Mouse (Mus musculus) MEL (cell line): ENCODE data around the gene Ddr1. TPM values are rescaled to one million over a fixed set of nuclear protein-coding genes. Genes with fewer than 3 reads are reported as not detected.

Source experiments
- DNase-seq: peaks from one replicate; pipeline ENCODE4 v3.0.0; 2011; ENCODE audit warnings: low read depth, low spot score
- H3K27ac ChIP-seq: 2 replicates; pipeline ENCODE4 v1.5.1; 2012; ENCODE audit warnings: low read depth, mild to moderate bottlenecking, control low read depth, low read length, moderate library complexity; ENCODE audit not compliant: control insufficient read depth
- H3K27me3 ChIP-seq, 2 experiments: fragments of 150-350 bp in 1 of 2; sonication (generic) in 1 of 2; 2 replicates each; pipeline ENCODE4 v1.6.1; 2012; ENCODE audit warnings: low read length in 2 of 2, mild to moderate bottlenecking in 2 of 2, improper control_type of control experiment in 1 of 2, moderate library complexity in 1 of 2; ENCODE audit not compliant: insufficient read depth in 2 of 2, control insufficient read depth in 1 of 2
- H3K36me3 ChIP-seq, 2 experiments: 2 replicates each; pipeline ENCODE4 v1.6.1; 2012 to 2014; ENCODE audit warnings: low read length in 2 of 2, improper control_type of control experiment in 1 of 2, inconsistent platforms in 1 of 2, mild to moderate bottlenecking in 1 of 2; ENCODE audit not compliant: insufficient read depth in 2 of 2, control insufficient read depth in 1 of 2
- H3K4me1 ChIP-seq, 2 experiments: fragments of 150-350 bp in 1 of 2; sonication (generic) in 1 of 2; 2 replicates each; pipeline ENCODE4 v1.6.1; 2012; ENCODE audit warnings: low read length in 2 of 2, improper control_type of control experiment in 1 of 2, mild to moderate bottlenecking in 1 of 2; ENCODE audit not compliant: insufficient read depth in 2 of 2, control insufficient read depth in 1 of 2
- H3K4me3 ChIP-seq, 2 experiments: fragments of 150-350 bp in 1 of 2; sonication (generic) in 1 of 2; 2 replicates each; pipeline ENCODE4 v1.5.1; 2012; ENCODE audit warnings: low read depth in 2 of 2, low read length in 2 of 2, mild to moderate bottlenecking in 2 of 2, moderate library complexity in 2 of 2, control low read depth in 1 of 2, improper control_type of control experiment in 1 of 2; ENCODE audit not compliant: control insufficient read depth in 1 of 2, insufficient read depth in 1 of 2
- H3K79me2 ChIP-seq: 2 replicates; pipeline ENCODE4 v1.6.1; 2012; ENCODE audit warnings: mild to moderate bottlenecking, low read length, moderate library complexity; ENCODE audit not compliant: control insufficient read depth, poor library complexity, insufficient read depth
- H3K9ac ChIP-seq: 2 replicates; pipeline ENCODE4 v1.6.1; 2012; ENCODE audit warnings: low read depth, mild to moderate bottlenecking, control low read depth, low read length, moderate library complexity; ENCODE audit not compliant: control insufficient read depth, poor library complexity, severe bottlenecking
- H3K9me3 ChIP-seq: fragments of 150-350 bp; sonication (generic); replicated peaks from 2 replicates; pipeline ENCODE4 v1.6.1; 2012; ENCODE audit warnings: mild to moderate bottlenecking, low read length, improper control_type of control experiment, moderate library complexity; ENCODE audit not compliant: insufficient read depth
- CHD1 ChIP-seq: IDR thresholded peaks from 2 replicates; pipeline ENCODE4 v1.6.1; 2012; ENCODE audit warnings: low read depth, mild to moderate bottlenecking, inconsistent platforms, low read length, improper control_type of control experiment
- E2F4 ChIP-seq: IDR thresholded peaks from 2 replicates; pipeline ENCODE4 v1.6.1; 2011; ENCODE audit warnings: low read depth, low read length, improper control_type of control experiment, borderline replicate concordance
- GATA1 ChIP-seq: IDR thresholded peaks from 2 replicates; pipeline ENCODE4 v1.6.1; 2011; ENCODE audit warnings: low read depth, low read length, improper control_type of control experiment
- KAT2A ChIP-seq: conservative IDR thresholded peaks from 2 replicates; pipeline ENCODE4 v1.6.1; 2012; ENCODE audit warnings: low read depth, low read length, improper control_type of control experiment, inconsistent platforms
- NRF1 ChIP-seq: IDR thresholded peaks from 2 replicates; pipeline ENCODE4 v1.6.1; 2014; ENCODE audit warnings: low read depth, mild to moderate bottlenecking, inconsistent platforms, low read length, improper control_type of control experiment, moderate library complexity; ENCODE audit not compliant: poor library complexity, insufficient read depth, severe bottlenecking
- POLR2A ChIP-seq, 2 experiments: IDR thresholded peaks; 2 replicates each; pipeline ENCODE4 v1.6.1; 2011 to 2012; ENCODE audit warnings: low read length in 2 of 2, mild to moderate bottlenecking in 2 of 2, control low read depth in 1 of 2, improper control_type of control experiment in 1 of 2, low read depth in 1 of 2, moderate library complexity in 1 of 2; ENCODE audit not compliant: control insufficient read depth in 1 of 2, insufficient read depth in 1 of 2, poor library complexity in 1 of 2
- POLR2AphosphoS2 ChIP-seq: IDR thresholded peaks from 2 replicates; pipeline ENCODE4 v1.6.1; 2011; ENCODE audit warnings: low read length, improper control_type of control experiment
- POLR2AphosphoS5 ChIP-seq: IDR thresholded peaks from 2 replicates; pipeline ENCODE4 v1.6.1; 2012; ENCODE audit warnings: low read depth, borderline replicate concordance, mild to moderate bottlenecking, inconsistent platforms, low read length, moderate library complexity, mixed read lengths
- RAD21 ChIP-seq: IDR thresholded peaks from 2 replicates; pipeline ENCODE4 v1.6.1; 2011; ENCODE audit warnings: mild to moderate bottlenecking, low read depth, low read length, improper control_type of control experiment
- TAL1 ChIP-seq: IDR thresholded peaks from 2 replicates; pipeline ENCODE4 v1.6.1; 2012; ENCODE audit warnings: mild to moderate bottlenecking, inconsistent platforms, low read length, moderate library complexity, mixed read lengths
- UBTF ChIP-seq: IDR thresholded peaks from 2 replicates; pipeline ENCODE4 v1.6.1; 2012; ENCODE audit warnings: low read depth, mild to moderate bottlenecking, inconsistent platforms, low read length, improper control_type of control experiment, moderate library complexity, borderline replicate concordance; ENCODE audit not compliant: insufficient read depth
- USF2 ChIP-seq, 2 experiments: IDR thresholded peaks; 2 replicates each; pipeline ENCODE4 v1.6.1; 2011 to 2012; ENCODE audit warnings: improper control_type of control experiment in 2 of 2, low read length in 2 of 2, borderline replicate concordance in 1 of 2, inconsistent platforms in 1 of 2, low read depth in 1 of 2, mild to moderate bottlenecking in 1 of 2; ENCODE audit not compliant: insufficient read depth in 1 of 2
- ZC3H11A ChIP-seq: IDR thresholded peaks from 2 replicates; pipeline ENCODE4 v1.6.1; 2012; ENCODE audit warnings: low read depth, mild to moderate bottlenecking, inconsistent platforms, low read length, improper control_type of control experiment
- ZKSCAN1 ChIP-seq: IDR thresholded peaks from 2 replicates; pipeline ENCODE4 v1.6.1; 2012; ENCODE audit warnings: low read depth, mild to moderate bottlenecking, inconsistent platforms, low read length, improper control_type of control experiment, moderate library complexity
- ZMIZ1 ChIP-seq: IDR thresholded peaks from 2 replicates; pipeline ENCODE4 v1.6.1; 2012; ENCODE audit warnings: low read depth, mild to moderate bottlenecking, inconsistent platforms, low read length, improper control_type of control experiment, moderate library complexity
- ZNF384 ChIP-seq: IDR thresholded peaks from 2 replicates; pipeline ENCODE4 v1.6.1; 2012; ENCODE audit warnings: low read depth, mild to moderate bottlenecking, inconsistent platforms, low read length, improper control_type of control experiment
- polyA plus RNA-seq, 2 experiments: library from polyadenylated mRNA; stranded (reverse) in 1 of 2; unstranded in 1 of 2; fragments of >175 nt in 1 of 2; fragments of >200 nt in 1 of 2; gene quantifications; 2 replicates each; pipeline versions ENCODE4 v1.2.1 to v1.2.4; 2012; ENCODE audit warnings: low replicate concordance in 2 of 2, low read depth in 1 of 2; ENCODE audit not compliant: insufficient read length in 2 of 2, insufficient read depth in 1 of 2, missing spikeins in 1 of 2
- total RNA-seq: library from RNA; depleted of rRNA; stranded (reverse); fragments of 300-350 nt; gene quantifications from 2 replicates; pipeline ENCODE4 v1.2.3, GENCODE M21; 2012; rRNA removed

The Ddr1 gene
- total RNA-seq: 2.6 TPM in 2 replicates
- polyA plus RNA-seq: 1 to 10 TPM in 1 of 2 experiments, not detected in 1; 7.9 TPM

GRCm38 (mm10) chr17:35704621-35705464 lies at the start of gene Ddr1:
Gene Ddr1, minus strand, starts transcription at chr17:35704621.
- Histone ChIP-seq H3K4me1 (peaks cover 0 to 4% of the 10 kb centered on the region in 2 experiments; a peak in 2 of 4 replicates), H3K27me3 (peaks cover 2 to 3% of the 10 kb centered on the region in 2 experiments; a peak in 3 of 4 replicates), H3K9ac (peak within 1 kb of the TSS; percentile 42), H3K36me3 (peaks cover 0 to 3% of the 10 kb centered on the region in 2 experiments; a peak in 2 of 4 replicates), H3K9me3 (no peaks in the 10 kb centered on the region), H3K79me2 (no peaks in the 10 kb centered on the region), H3K27ac (peak within 1 kb of the TSS; percentile 64), H3K4me3 (peak within 1 kb of the TSS; percentile 5 to 38; a peak in 3 of 4 replicates)
- TF ChIP-seq POLR2A (IDR thresholded peaks at IDR 0.05; ENCODE audit: control insufficient read depth in 1 of 2, insufficient read depth in 1 of 2, low read depth in 1 of 2, low read length in 2 of 2, poor library complexity in 1 of 2): peak in 1 of 2 experiments; percentile 28; a peak in 1 of 4 replicates
- no peak for TF ChIP-seq UBTF
- peak; percentile 69 for DNase-seq

GRCm38 (mm10) chr17:35753668-35754067 lies 49.2 kb upstream of the Ddr1 start:
- Histone ChIP-seq H3K9ac (no peak overlapping the region), H3K9me3 (no peaks in the 10 kb centered on the region), H3K36me3 (peaks cover 0 to 11% of the 10 kb centered on the region in 2 experiments; a peak in 2 of 4 replicates), H3K27me3 (no peaks in the 10 kb centered on the region; a peak in 1 of 4 replicates), H3K4me3 (no peak overlapping the region)
- no peak for TF ChIP-seq ZC3H11A
- no peak for TF ChIP-seq RAD21
- no peak for TF ChIP-seq USF2 (IDR thresholded peaks at IDR 0.05; ENCODE audit: borderline replicate concordance in 1 of 2, insufficient read depth in 1 of 2, low read depth in 1 of 2, low read length in 2 of 2)
- TF ChIP-seq POLR2AphosphoS5: no peak
- no peak for TF ChIP-seq ZNF384
- TF ChIP-seq E2F4: no peak
- no peak for TF ChIP-seq NRF1
- no peak for TF ChIP-seq KAT2A
- TF ChIP-seq ZMIZ1: no peak
- no peak for TF ChIP-seq POLR2AphosphoS2
- no peak for TF ChIP-seq CHD1
- TF ChIP-seq TAL1: no peak
- no peak for TF ChIP-seq GATA1
- no peak for TF ChIP-seq ZKSCAN1
- TF ChIP-seq, all 39 proteins: peak for 0
- Histone ChIP-seq H3K4me1 (peaks cover 0 to 13% of the 10 kb centered on the region in 2 experiments; a peak in 2 of 4 replicates), H3K27ac (no peak overlapping the region), H3K79me2 (no peaks in the 10 kb centered on the region)
- DNase-seq: no peak
